Mouse (Mus musculus): Measurements from ENCODE around the gene Acvr1b.

- TF ChIP-seq POLR2A (IDR thresholded peaks at IDR 0.05; ENCODE audit: borderline replicate concordance, control insufficient read depth, low read depth, low read length) (no peak), CTCF (IDR thresholded peaks at IDR 0.05; ENCODE audit: control insufficient read depth, insufficient read depth, low read length) (no peak)
Observed at GRCm38 (mm10) chr15:101131498-101131897, 42.4 kb upstream of the Acvr1b start.

Data from bone marrow, adult 2 months (tissue).